Mouse (Mus musculus): ENCODE results near the gene A930018P22Rik.

- TF ChIP-seq HCFC1 (IDR thresholded peaks at IDR 0.05; ENCODE audit: borderline replicate concordance, insufficient read depth, low read length) (no peak), ZC3H11A (IDR thresholded peaks at IDR 0.05; ENCODE audit: borderline replicate concordance, low read depth, low read length) (no peak), ZNF384 (IDR thresholded peaks at IDR 0.05; ENCODE audit: low read depth, low read length) (no peak)
These were observed 23.4 kb upstream of the A930018P22Rik start for GRCm38 (mm10) chr2:104099231-104099585.
